Mouse (Mus musculus) hindbrain, postnatal 0 days (tissue): Measurements from ENCODE around the gene Plxnb1. TPM values are rescaled to one million over a fixed set of nuclear protein-coding genes. Genes with fewer than 3 reads are reported as not detected.

Experiments
- ATAC-seq: fragments of 200-750 bp; cut with Nextera tagmentation; 2 replicates; pipeline ENCODE4 v1.8.0; 2017; ENCODE audit warnings: mild to moderate bottlenecking, moderate TSS enrichment, moderate library complexity
- DNase-seq: peaks from one replicate; pipeline ENCODE4 v3.0.0-alpha.2; 2015; ENCODE audit warnings: low spot score
- H3K27ac ChIP-seq: fragments of 300-500 bp; sonication (generic); 2 replicates; pipeline ENCODE4 v1.5.1; 2014; ENCODE audit warnings: mild to moderate bottlenecking
- H3K27me3 ChIP-seq: fragments of 300-500 bp; sonication (generic); 2 replicates; pipeline ENCODE4 v1.6.1; 2014; ENCODE audit warnings: low read length, mixed read lengths; ENCODE audit not compliant: insufficient read depth
- H3K36me3 ChIP-seq: fragments of 300-500 bp; sonication (generic); 2 replicates; pipeline ENCODE4 v1.6.1; 2014; ENCODE audit warnings: low read length, mixed read lengths; ENCODE audit not compliant: insufficient read depth
- H3K4me1 ChIP-seq: fragments of 300-500 bp; sonication (generic); 2 replicates; pipeline ENCODE4 v1.6.1; 2014; ENCODE audit warnings: antibody characterized with exemption, low read length, mixed read lengths; ENCODE audit not compliant: insufficient read depth
- H3K4me2 ChIP-seq: fragments of 300-500 bp; sonication (generic); 2 replicates; pipeline ENCODE4 v1.6.1; 2014; ENCODE audit warnings: low read depth, mild to moderate bottlenecking, low read length, moderate library complexity, mixed read lengths
- H3K4me3 ChIP-seq: fragments of 300-500 bp; sonication (generic); 2 replicates; pipeline ENCODE4 v1.5.1; 2014; ENCODE audit warnings: low read length
- H3K9ac ChIP-seq: fragments of 300-500 bp; sonication (generic); replicated peaks from 2 replicates; pipeline ENCODE4 v1.6.1; 2014; ENCODE audit warnings: mild to moderate bottlenecking, low read length, moderate library complexity, mixed read lengths
- H3K9me3 ChIP-seq: fragments of 300-500 bp; sonication (generic); 2 replicates; pipeline ENCODE4 v1.6.1; 2016; ENCODE audit warnings: low read length, mixed read lengths
- CTCF ChIP-seq: IDR thresholded peaks from 2 replicates; pipeline ENCODE4 v1.5.1; 2016; ENCODE audit warnings: antibody characterized with exemption, control low read depth, low read depth
- WGBS: fragments of 180-500 bp; shearing (Covaris S2); extraction: QIAGEN DNeasy Blood & Tissue Kit; methylation state at CpG from one replicate; pipeline ENCODE4 v1.1.7; 2014; 5-methylcytosine and 5-hydroxymethylcytosine counted together
- polyA plus RNA-seq: library from polyadenylated mRNA; unstranded; fragments of >200 nt; fragmentation: Nextera tagmentation; extraction: Ambion mirVana; gene quantifications from 2 replicates; pipeline ENCODE4 v1.2.1, GENCODE M21; 2015
- total RNA-seq: library from RNA; depleted of rRNA; stranded (reverse); fragments of >200 nt; gene quantifications from 2 replicates; pipeline ENCODE4 v1.2.3, GENCODE M21; 2014

The Plxnb1 gene
- total and polyA plus RNA-seq, 2 experiments from 2014 or later, result 11.2 to 82.3 TPM

GRCm38 (mm10) chr9:109056081-109056690 lies 39.0 kb upstream of the Plxnb1 start:
- no peaks in the 10 kb centered on the region for H3K27me3 ChIP-seq
- 91% methylated on average over 17 of the region's 17 CpGs for WGBS
- ATAC-seq (no peak), DNase-seq (no peak)
- H3K27ac ChIP-seq, result no peak overlapping the region
- H3K4me2 ChIP-seq, result no peak overlapping the region
- no peak for TF ChIP-seq CTCF
- no peaks in the 10 kb centered on the region for H3K9me3 ChIP-seq
- H3K4me1 ChIP-seq, result peaks cover 16% of the 10 kb centered on the region
- H3K9ac ChIP-seq, result no peak overlapping the region
- H3K36me3 ChIP-seq, result peaks cover 18% of the 10 kb centered on the region; the same call in 1 of the 2 replicates
- no peak overlapping the region for H3K4me3 ChIP-seq

GRCm38 (mm10) chr9:109056916-109057315 lies 38.3 kb upstream of the Plxnb1 start:
- peaks cover 18% of the 10 kb centered on the region; the same call in 1 of the 2 replicates for H3K36me3 ChIP-seq
- peaks cover 16% of the 10 kb centered on the region for H3K4me1 ChIP-seq
- TF ChIP-seq CTCF, result no peak
- WGBS, result 87% methylated on average over 4 of the region's 4 CpGs
- H3K4me3 ChIP-seq, result no peak overlapping the region
- DNase-seq (no peak), ATAC-seq (no peak)
- H3K4me2 ChIP-seq, result no peak overlapping the region
- H3K27me3 ChIP-seq, result no peaks in the 10 kb centered on the region
- H3K27ac ChIP-seq, result no peak overlapping the region
- H3K9me3 ChIP-seq, result no peaks in the 10 kb centered on the region
- no peak overlapping the region for H3K9ac ChIP-seq

- H3K9me3 ChIP-seq, result no peaks in the 10 kb centered on the region
- peaks cover 16% of the 10 kb centered on the region for H3K4me1 ChIP-seq
- H3K4me2 ChIP-seq, result no peak overlapping the region
- DNase-seq, result no peak
- peaks cover 24% of the 10 kb centered on the region; the same call in 1 of the 2 replicates for H3K36me3 ChIP-seq
- no peak overlapping the region for H3K4me3 ChIP-seq
- no peak overlapping the region for H3K9ac ChIP-seq
- no peak overlapping the region for H3K27ac ChIP-seq
- H3K27me3 ChIP-seq, result no peaks in the 10 kb centered on the region
- 95% methylated on average over 5 of the region's 5 CpGs for WGBS
- ATAC-seq, result no peak
- TF ChIP-seq CTCF, result no peak
Observed at GRCm38 (mm10) chr9:109057543-109057942, 37.6 kb upstream of the Plxnb1 start.

- no peaks in the 10 kb centered on the region for H3K27me3 ChIP-seq
- no peak for TF ChIP-seq CTCF
- H3K36me3 ChIP-seq, result peaks cover 30% of the 10 kb centered on the region
- no peak for ATAC-seq
- peak overlapping the region; percentile 83; the same call in 1 of the 2 replicates for H3K27ac ChIP-seq
- H3K4me2 ChIP-seq, result peak overlapping the region; percentile 55
- no peak overlapping the region for H3K4me3 ChIP-seq
- 94% methylated on average over 19 of the region's 19 CpGs for WGBS
- DNase-seq, result no peak
- no peaks in the 10 kb centered on the region for H3K9me3 ChIP-seq
- H3K9ac ChIP-seq, result peak overlapping the region; percentile 46; the same call in 1 of the 2 replicates
- peaks cover 16% of the 10 kb centered on the region for H3K4me1 ChIP-seq
Observed at GRCm38 (mm10) chr9:109058006-109058765, 37.0 kb upstream of the Plxnb1 start.

- Histone ChIP-seq H3K4me3 (peak within 1 kb of the TSS; percentile 34), H3K27me3 (no peaks in the 10 kb centered on the region), H3K27ac (peak within 1 kb of the TSS; percentile 83), H3K36me3 (peaks cover 42% of the 10 kb centered on the region), H3K9me3 (no peaks in the 10 kb centered on the region), H3K9ac (peak within 1 kb of the TSS; percentile 46), H3K4me2 (peak within 1 kb of the TSS; percentile 55), H3K4me1 (peaks cover 16% of the 10 kb centered on the region)
- ATAC-seq, result peak; percentile 80
- WGBS, result 17% methylated on average over 15 of the region's 15 CpGs
- peak; percentile 91 for DNase-seq
- TF ChIP-seq CTCF, result peak; percentile 98
Observed at GRCm38 (mm10) chr9:109059136-109059903, 35.9 kb upstream of the Plxnb1 start, which contains the start of gene Trex1. Gene Trex1, minus strand, starts transcription at chr9:109059734.

GRCm38 (mm10) chr9:109060184-109060897 lies 34.8 kb upstream of the Plxnb1 start:
- DNase-seq (no peak), ATAC-seq (0 out of 2 replicates have a peak, but pooled peaks have one; percentile 4)
- Histone ChIP-seq H3K9ac (no peak overlapping the region), H3K4me1 (peaks cover 11% of the 10 kb centered on the region), H3K9me3 (no peaks in the 10 kb centered on the region), H3K27ac (peak overlapping the region; percentile 83; the same call in 1 of the 2 replicates), H3K4me2 (no peak overlapping the region), H3K4me3 (no peak overlapping the region), H3K27me3 (no peaks in the 10 kb centered on the region), H3K36me3 (peaks cover 52% of the 10 kb centered on the region)
- WGBS, result 89% methylated on average over 16 of the region's 16 CpGs
- no peak for TF ChIP-seq CTCF
